Comparison of ENCODE assay signal across 8 mouse cellular contexts in genomic region chr3:107760771-107761170, GRCm38 (mm10). TPM values are rescaled to one million over a fixed set of nuclear protein-coding genes. Genes with fewer than 3 reads are reported as not detected.
DNase-seq lines count a peak whose midpoint lies in the region; ATAC-seq and TF ChIP-seq lines count a peak whose summit lies in the region.

No protein-coding gene starts in this region.

- peak overlapping the region; percentile 78 for H3K27ac ChIP-seq in kidney, embryonic 16.5 days (ENCODE audit: low read length)
- peak overlapping the region; percentile 88 for H3K27ac ChIP-seq in embryonic fibroblast, embryonic 13.5 days (ENCODE audit: insufficient read depth, low read length)
- peak overlapping the region; percentile 90 for H3K27ac ChIP-seq in intestine, embryonic 15.5 days
- H3K27ac ChIP-seq in midbrain, postnatal 0 days (ENCODE audit: low read depth, low read length) = no peak overlapping the region

- H3K4me3 ChIP-seq in kidney, embryonic 16.5 days (ENCODE audit: low read length) = peak overlapping the region; percentile 78
- H3K4me3 ChIP-seq in embryonic fibroblast, embryonic 13.5 days (ENCODE audit: insufficient read depth, low read length) = no peak overlapping the region
- H3K4me3 ChIP-seq in intestine, embryonic 15.5 days (replicated peaks) = peak overlapping the region; percentile 80; the same call in 1 of the 2 replicates
- H3K4me3 ChIP-seq in midbrain, postnatal 0 days (ENCODE audit: low read depth, low read length) = peak overlapping the region; percentile 62; the same call in 1 of the 2 replicates

- peak overlapping the region; percentile 82 for H3K4me2 ChIP-seq in kidney, embryonic 16.5 days (replicated peaks; ENCODE audit: low read depth, low read length)
- peak overlapping the region; percentile 91 for H3K4me2 ChIP-seq in intestine, embryonic 15.5 days (replicated peaks)
- peak overlapping the region; percentile 95 for H3K4me2 ChIP-seq in midbrain, postnatal 0 days (ENCODE audit: low read depth, low read length, poor library complexity, severe bottlenecking)

- H3K9me3 ChIP-seq in kidney, embryonic 16.5 days (ENCODE audit: low read length) = no peaks in the 10 kb centered on the region
- no peaks in the 10 kb centered on the region for H3K9me3 ChIP-seq in intestine, embryonic 15.5 days
- no peaks in the 10 kb centered on the region for H3K9me3 ChIP-seq in midbrain, postnatal 0 days (ENCODE audit: low read length)

- TF ChIP-seq CTCF in embryonic fibroblast, embryonic 13.5 days (IDR thresholded peaks at IDR 0.05; ENCODE audit: borderline replicate concordance, insufficient read depth, low read length) = no peak
- TF ChIP-seq CTCF in midbrain, postnatal 0 days (IDR thresholded peaks at IDR 0.05) = no peak

- H3K4me1 ChIP-seq in kidney, embryonic 16.5 days (ENCODE audit: insufficient read depth, low read length) = peaks cover 19% of the 10 kb centered on the region
- H3K4me1 ChIP-seq in embryonic fibroblast, embryonic 13.5 days (ENCODE audit: control insufficient read depth, insufficient read depth, low read length) = peaks cover 11% of the 10 kb centered on the region
- H3K4me1 ChIP-seq in intestine, embryonic 15.5 days (replicated peaks) = peaks cover 29% of the 10 kb centered on the region
- H3K4me1 ChIP-seq in midbrain, postnatal 0 days (ENCODE audit: insufficient read depth, low read length) = no peaks in the 10 kb centered on the region

- DNase-seq in kidney, postnatal 25 days = no peak
- DNase-seq in midbrain, postnatal 0 days (ENCODE audit: low spot score) = no peak
- DNase-seq in gastrocnemius, postnatal 4 days (ENCODE audit: low spot score in 2 of 2) = no peak
- DNase-seq in frontal cortex, adult 2 months (ENCODE audit: extremely low spot score in 1 of 2, low spot score in 1 of 2) = no peak

- H3K36me3 ChIP-seq in kidney, embryonic 16.5 days (ENCODE audit: insufficient read depth, low read length) = no peaks in the 10 kb centered on the region
- no peaks in the 10 kb centered on the region for H3K36me3 ChIP-seq in intestine, embryonic 15.5 days
- H3K36me3 ChIP-seq in midbrain, postnatal 0 days (ENCODE audit: insufficient read depth, low read length) = no peaks in the 10 kb centered on the region

- ATAC-seq in kidney, embryonic 16.5 days (ENCODE audit: low FRiP score, low TSS enrichment) = no peak
- ATAC-seq in intestine, embryonic 15.5 days = no peak
- ATAC-seq in midbrain, postnatal 0 days (ENCODE audit: low FRiP score) = no peak
- no peak for ATAC-seq in erythroblast, adult 5-6 weeks (replicated peaks; ENCODE audit: low FRiP score, poor library complexity, severe bottlenecking)

- no peak for TF ChIP-seq POLR2A in embryonic fibroblast, embryonic 13.5 days (IDR thresholded peaks at IDR 0.05; ENCODE audit: low read depth, low read length)

- peak overlapping the region; percentile 90; the same call in 1 of the 2 replicates for H3K9ac ChIP-seq in kidney, embryonic 16.5 days (replicated peaks; ENCODE audit: low read length)
- H3K9ac ChIP-seq in intestine, embryonic 15.5 days = peak overlapping the region; percentile 86
- 0 out of 2 replicates have a peak overlapping the region, but pooled peaks have one; percentile 72 for H3K9ac ChIP-seq in midbrain, postnatal 0 days (replicated peaks; ENCODE audit: low read length, poor library complexity, severe bottlenecking)

- H3K27me3 ChIP-seq in kidney, embryonic 16.5 days (ENCODE audit: insufficient read depth, low read length) = 0 out of 2 replicates have a peak, but pooled peaks cover 4% of the 10 kb centered on the region
- H3K27me3 ChIP-seq in intestine, embryonic 15.5 days (replicated peaks) = peaks cover 13% of the 10 kb centered on the region
- H3K27me3 ChIP-seq in midbrain, postnatal 0 days (ENCODE audit: insufficient read depth, low read length) = no peaks in the 10 kb centered on the region

- WGBS in kidney, embryonic 16.5 days = 77% methylated on average over 1 of the region's 1 CpGs
- 71% methylated on average over 1 of the region's 1 CpGs for WGBS in intestine, embryonic 15.5 days
- WGBS in midbrain, postnatal 0 days = 56% methylated on average over 1 of the region's 1 CpGs

RNA-seq across cellular contexts. Expression of gene Csf1, which starts 0.5 kb away (rescaled TPM):
- polyA plus RNA-seq in kidney, embryonic 16.5 days (2015; fragmentation: Nextera tagmentation; extraction: Ambion mirVana) = 9.0 and 9.4 TPM in 2 replicates
- 208 and 272 TPM in 2 replicates for polyA plus RNA-seq in embryonic fibroblast, embryonic 13.5 days (2011; ENCODE audit: insufficient read length, low read depth, missing spikeins)
- 12.1 and 13.3 TPM in 2 replicates for polyA plus RNA-seq in intestine, embryonic 15.5 days (2015; fragmentation: Nextera tagmentation; extraction: Ambion mirVana)
- 10.6 and 12.3 TPM in 2 replicates for total RNA-seq in midbrain, postnatal 0 days (2014; rRNA removed)
- 8.1 and 10.9 TPM in 2 replicates for polyA plus RNA-seq in midbrain, postnatal 0 days (2015; fragmentation: Nextera tagmentation; extraction: Ambion mirVana)
- 10 to 100 TPM; 25.8 to 26.4 TPM for total RNA-seq in gastrocnemius, postnatal 4 days (2021)
- 14.1 and 14.5 TPM in 2 replicates for polyA plus RNA-seq in frontal cortex, adult 2 months (2012; rRNA removed)
- total RNA-seq in erythroblast, adult 5-6 weeks (2015; ENCODE audit: low replicate concordance) = 1.5 and 2.5 TPM in 2 replicates
- 1.3 and 1.9 TPM in 2 replicates for total RNA-seq in erythroblast, adult 5-6 weeks (2017; ENCODE audit: low replicate concordance)

Comparison
In these comparisons a context has a peak if more than half of its experiments do, and no peak if none do; other contexts are left out.
1. RNA of gene Csf1, which starts 0.5 kb away (polyA plus RNA-seq): 208 to 272 TPM in embryonic fibroblast, embryonic 13.5 days; 14.1 to 14.5 TPM in frontal cortex, adult 2 months, 12.1 to 13.3 TPM in intestine, embryonic 15.5 days, 9.0 to 9.4 TPM in kidney, embryonic 16.5 days and 8.1 to 10.9 TPM in midbrain, postnatal 0 days; every median in the first group is over 10 times any median in the second.
2. Peak in every context shown above with its lines, with median percentiles within 50 percentile points of each other: H3K4me2 ChIP-seq and H3K9ac ChIP-seq.